Mouse (Mus musculus): ENCODE data around the gene Zzef1. TPM values are rescaled to one million over a fixed set of nuclear protein-coding genes. Genes with fewer than 3 reads are reported as not detected.
A peak's percentile ranks its signal among the peaks of the same experiment; 100 is the strongest.

The Zzef1 gene
- total and polyA plus RNA-seq, 3 experiments = 10.5 to 20.8 (median 16.8) TPM

- TF ChIP-seq ZC3H11A (IDR thresholded peaks at IDR 0.05; ENCODE audit: low read depth, low read length) (no peak), PAX5 (IDR thresholded peaks at IDR 0.05; ENCODE audit: low read length) (no peak), NELFE (IDR thresholded peaks at IDR 0.05; ENCODE audit: low read depth, low read length) (no peak), ZMIZ1 (IDR thresholded peaks at IDR 0.05; ENCODE audit: low read depth, low read length) (no peak), ETS1 (conservative IDR thresholded peaks at IDR 0.05; ENCODE audit: low read depth, low read length) (peak; percentile 87), UBTF (IDR thresholded peaks at IDR 0.05; ENCODE audit: low read depth, low read length) (no peak), ZNF384 (IDR thresholded peaks at IDR 0.05; ENCODE audit: low read depth, low read length) (no peak), TBP (conservative IDR thresholded peaks at IDR 0.05; ENCODE audit: low read depth, low read length) (no peak), MAX (IDR thresholded peaks at IDR 0.05; ENCODE audit: low read length) (0 out of 2 replicates have a peak, but pooled peaks have one; percentile 43), CHD1 (IDR thresholded peaks at IDR 0.05; ENCODE audit: low read depth, low read length) (no peak)
Observed at GRCm38 (mm10) chr11:72818067-72818466, 22.0 kb downstream of the Zzef1 start (continued).

- DNase-seq (ENCODE audit: extremely low read depth) = no peak
- no peak overlapping the region for H3K4me3 ChIP-seq (replicated peaks in 1 of 3; ENCODE audit: low read depth in 2 of 3, low read length in 2 of 3, poor library complexity in 1 of 3)
- no peak overlapping the region for H3K4me2 ChIP-seq (ENCODE audit: insufficient read depth, low read depth, poor library complexity, severe bottlenecking)
- dilution Hi-C loops (cut with MboI; ENCODE audit: extremely low pct_ligation_motif_present, extremely low pct_unique_long_range_greater_than_20kb, low sequenced_read_pairs) = no loop called here
- no peaks in the 10 kb centered on the region for H3K9me3 ChIP-seq (replicated peaks; ENCODE audit: low read length)
- H3K27me3 ChIP-seq (replicated peaks) = no peaks in the 10 kb centered on the region
- no peak overlapping the region for H3K9ac ChIP-seq (ENCODE audit: insufficient read depth, low read depth)
- TF ChIP-seq MEF2A (IDR thresholded peaks at IDR 0.05; ENCODE audit: borderline replicate concordance, low read depth, low read length) = no peak
- TF ChIP-seq JUND (conservative IDR thresholded peaks at IDR 0.05; ENCODE audit: low read depth, low read length) = no peak
- no peak for TF ChIP-seq ZNF384 (IDR thresholded peaks at IDR 0.05; ENCODE audit: low read depth, low read length)
- no peak for TF ChIP-seq IRF4 (IDR thresholded peaks at IDR 0.05; ENCODE audit: low read depth, low read length)
- TF ChIP-seq HCFC1 (IDR thresholded peaks at IDR 0.05; ENCODE audit: low read depth, low read length) = no peak
- H3K4me1 ChIP-seq (ENCODE audit: control insufficient read depth in 1 of 2, insufficient read depth in 2 of 2) = peaks cover 7 to 30% of the 10 kb centered on the region in 2 experiments
- peaks cover 38 to 70% of the 10 kb centered on the region in 2 experiments for H3K36me3 ChIP-seq (replicated peaks in 1 of 2; ENCODE audit: control insufficient read depth in 1 of 2, insufficient read depth in 1 of 2, low read length in 1 of 2)
- in situ Hi-C loops (cut with MboI; ENCODE audit: low pct_ligation_motif_present, low pct_unique_long_range_greater_than_20kb, low sequenced_read_pairs) = no loop called here
- H3K27ac ChIP-seq (ENCODE audit: insufficient read depth, low read depth) = no peak overlapping the region
- H3K79me2 ChIP-seq (replicated peaks; ENCODE audit: control insufficient read depth, extremely low read depth, insufficient read depth, poor library complexity, severe bottlenecking) = no peaks in the 10 kb centered on the region
Observed at GRCm38 (mm10) chr11:72821041-72821440, 25.0 kb downstream of the Zzef1 start.

GRCm38 (mm10) chr11:72829869-72830268 is 33.8 kb downstream of the Zzef1 start:
- no peak for TF ChIP-seq ZC3H11A (IDR thresholded peaks at IDR 0.05; ENCODE audit: low read depth, low read length)
- Histone ChIP-seq H3K79me2 (replicated peaks; ENCODE audit: control insufficient read depth, extremely low read depth, insufficient read depth, poor library complexity, severe bottlenecking) (no peaks in the 10 kb centered on the region), H3K4me3 (replicated peaks in 1 of 3; ENCODE audit: low read depth in 2 of 3, low read length in 2 of 3, poor library complexity in 1 of 3) (no peak overlapping the region), H3K4me1 (ENCODE audit: control insufficient read depth in 1 of 2, insufficient read depth in 2 of 2) (no peaks in the 10 kb centered on the region), H3K27ac (ENCODE audit: insufficient read depth, low read depth) (no peak overlapping the region), H3K9me3 (replicated peaks; ENCODE audit: low read length) (no peaks in the 10 kb centered on the region), H3K9ac (ENCODE audit: insufficient read depth, low read depth) (no peak overlapping the region), H3K27me3 (replicated peaks) (no peaks in the 10 kb centered on the region), H3K36me3 (replicated peaks in 1 of 2; ENCODE audit: control insufficient read depth in 1 of 2, insufficient read depth in 1 of 2, low read length in 1 of 2) (peaks cover 53 to 86% of the 10 kb centered on the region in 2 experiments), H3K4me2 (ENCODE audit: insufficient read depth, low read depth, poor library complexity, severe bottlenecking) (no peak overlapping the region)
- DNase-seq (ENCODE audit: extremely low read depth) = no peak
- in situ Hi-C loops (cut with MboI; ENCODE audit: low pct_ligation_motif_present, low pct_unique_long_range_greater_than_20kb, low sequenced_read_pairs) = no loop called here
- dilution Hi-C loops (cut with MboI; ENCODE audit: extremely low pct_ligation_motif_present, extremely low pct_unique_long_range_greater_than_20kb, low sequenced_read_pairs) = no loop called here

All from CH12.LX (cell line).